Mouse (Mus musculus): ENCODE results near the gene D7Ertd443e. TPM values are rescaled to one million over a fixed set of nuclear protein-coding genes. Genes with fewer than 3 reads are reported as not detected.

D7Ertd443e gene
- polyA plus RNA-seq (2015; fragmentation: Nextera tagmentation; extraction: Ambion mirVana): 0.79 and 0.95 TPM in 2 replicates

DNA sequence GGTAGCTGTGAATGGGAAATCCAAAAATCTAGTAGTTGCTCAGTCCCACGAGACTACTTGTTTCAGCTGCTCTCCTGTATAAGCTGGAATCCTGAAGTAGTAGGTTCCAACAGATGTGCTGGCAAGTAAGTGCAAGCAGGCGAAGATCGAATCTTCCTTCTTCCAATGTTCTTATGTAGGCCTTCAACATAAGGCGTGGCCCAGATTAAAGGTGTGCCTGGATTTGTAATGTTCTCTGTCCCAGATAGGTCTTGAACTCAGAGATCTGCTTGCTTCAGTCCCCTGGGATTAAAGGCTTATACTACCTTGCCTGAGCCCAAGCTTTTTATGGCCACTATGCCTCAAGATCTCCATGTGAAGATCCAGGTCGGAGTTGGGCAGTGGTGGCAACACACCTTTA is at the start of gene D7Ertd443e:
D7Ertd443e (minus strand) TSS at position 101 of the 400 bp plus-strand sequence.
- Histone ChIP-seq H3K4me2 (no peak within 1 kb of the TSS), H3K9ac (no peak within 1 kb of the TSS), H3K36me3 (no peaks in the 10 kb centered on the region), H3K27me3 (no peaks in the 10 kb centered on the region), H3K4me1 (peaks cover 10% of the 10 kb centered on the region; the same call in 1 of the 2 replicates), H3K9me3 (no peaks in the 10 kb centered on the region), H3K4me3 (no peak within 1 kb of the TSS), H3K27ac (no peak within 1 kb of the TSS)
- no peak for ATAC-seq (ENCODE audit: insufficient number of reproducible peaks, low FRiP score, low TSS enrichment, low read depth)
- WGBS: 89% methylated on average over 5 of the region's 5 CpGs

DNA sequence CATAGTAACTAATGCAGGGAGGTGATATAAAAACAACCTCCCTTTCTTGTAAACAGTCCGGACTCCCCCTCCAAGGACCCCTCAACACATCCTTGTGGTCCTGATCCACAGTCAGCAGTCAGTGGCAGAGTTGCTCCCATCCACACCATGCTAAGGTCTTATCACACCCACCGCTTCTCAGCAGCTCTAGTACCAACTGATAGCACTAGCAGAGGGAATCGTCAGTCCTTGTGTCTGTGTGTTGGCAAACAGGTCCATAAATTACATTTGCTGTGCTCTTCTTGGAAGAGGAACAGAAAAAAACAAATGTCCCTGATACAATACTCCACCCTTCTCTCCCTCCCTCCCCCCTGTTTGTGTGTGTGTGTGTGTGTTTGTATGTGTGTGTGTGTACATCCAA is 46.2 kb upstream of the D7Ertd443e start:
- no peak overlapping the region for H3K4me3 ChIP-seq
- ATAC-seq (ENCODE audit: insufficient number of reproducible peaks, low FRiP score, low TSS enrichment, low read depth): no peak
- H3K9ac ChIP-seq: no peak overlapping the region
- no peak overlapping the region for H3K4me2 ChIP-seq
- 87% methylated on average over 3 of the region's 3 CpGs for WGBS
- no peaks in the 10 kb centered on the region for H3K36me3 ChIP-seq
- H3K4me1 ChIP-seq: no peaks in the 10 kb centered on the region
- no peaks in the 10 kb centered on the region for H3K9me3 ChIP-seq
- no peak overlapping the region for H3K27ac ChIP-seq
- no peaks in the 10 kb centered on the region for H3K27me3 ChIP-seq

DNA sequence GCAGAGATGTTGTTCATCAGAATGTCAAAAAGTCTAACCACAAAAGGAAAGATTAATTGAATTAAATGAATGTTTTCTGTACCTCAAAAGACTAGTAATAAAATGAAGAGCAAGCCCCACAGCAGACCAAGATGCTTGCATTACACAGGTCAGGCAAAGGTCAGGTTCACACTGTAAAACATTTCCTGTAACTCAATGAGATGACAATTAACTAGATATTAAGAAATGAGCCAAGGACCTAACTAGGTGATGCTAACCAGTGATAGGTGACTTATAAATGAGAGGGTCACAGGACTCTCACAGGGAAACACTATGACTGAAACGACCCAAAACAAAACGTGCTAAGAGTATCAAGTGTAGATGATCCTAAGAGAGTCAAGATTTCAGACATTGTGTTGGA is 43.2 kb upstream of the D7Ertd443e start:
- Histone ChIP-seq H3K9ac (no peak overlapping the region), H3K4me3 (no peak overlapping the region), H3K36me3 (no peaks in the 10 kb centered on the region), H3K4me1 (no peaks in the 10 kb centered on the region), H3K27me3 (no peaks in the 10 kb centered on the region), H3K27ac (no peak overlapping the region), H3K4me2 (no peak overlapping the region), H3K9me3 (no peaks in the 10 kb centered on the region)
- no peak for ATAC-seq (ENCODE audit: insufficient number of reproducible peaks, low FRiP score, low TSS enrichment, low read depth)
- WGBS: 81% methylated on average over 2 of the region's 2 CpGs

DNA sequence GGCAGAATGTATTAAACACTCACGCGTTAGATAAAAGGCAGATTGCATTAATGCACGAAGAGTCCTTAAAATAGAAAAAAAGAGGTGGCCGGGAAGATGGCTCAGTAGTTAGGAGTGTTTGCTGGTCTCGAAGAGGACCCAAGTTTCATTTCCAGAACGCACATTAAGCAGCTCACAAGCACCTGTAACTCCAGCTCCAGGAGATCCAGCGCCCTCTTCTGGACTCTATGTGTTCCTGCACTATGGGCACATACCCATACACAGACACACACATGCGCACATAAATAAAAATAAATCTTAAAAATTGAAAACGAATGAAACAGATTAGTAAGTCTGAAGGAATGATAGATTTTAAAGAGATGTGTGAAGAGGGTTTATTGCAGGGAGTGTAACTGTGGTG is 29.6 kb upstream of the D7Ertd443e start:
- Histone ChIP-seq H3K4me2 (no peak overlapping the region), H3K27ac (no peak overlapping the region), H3K27me3 (no peaks in the 10 kb centered on the region), H3K36me3 (no peaks in the 10 kb centered on the region), H3K9me3 (no peaks in the 10 kb centered on the region), H3K4me3 (no peak overlapping the region), H3K4me1 (peaks cover 9% of the 10 kb centered on the region; the same call in 1 of the 2 replicates), H3K9ac (no peak overlapping the region)
- 95% methylated on average over 9 of the region's 9 CpGs for WGBS
- no peak for ATAC-seq (ENCODE audit: insufficient number of reproducible peaks, low FRiP score, low TSS enrichment, low read depth)

DNA sequence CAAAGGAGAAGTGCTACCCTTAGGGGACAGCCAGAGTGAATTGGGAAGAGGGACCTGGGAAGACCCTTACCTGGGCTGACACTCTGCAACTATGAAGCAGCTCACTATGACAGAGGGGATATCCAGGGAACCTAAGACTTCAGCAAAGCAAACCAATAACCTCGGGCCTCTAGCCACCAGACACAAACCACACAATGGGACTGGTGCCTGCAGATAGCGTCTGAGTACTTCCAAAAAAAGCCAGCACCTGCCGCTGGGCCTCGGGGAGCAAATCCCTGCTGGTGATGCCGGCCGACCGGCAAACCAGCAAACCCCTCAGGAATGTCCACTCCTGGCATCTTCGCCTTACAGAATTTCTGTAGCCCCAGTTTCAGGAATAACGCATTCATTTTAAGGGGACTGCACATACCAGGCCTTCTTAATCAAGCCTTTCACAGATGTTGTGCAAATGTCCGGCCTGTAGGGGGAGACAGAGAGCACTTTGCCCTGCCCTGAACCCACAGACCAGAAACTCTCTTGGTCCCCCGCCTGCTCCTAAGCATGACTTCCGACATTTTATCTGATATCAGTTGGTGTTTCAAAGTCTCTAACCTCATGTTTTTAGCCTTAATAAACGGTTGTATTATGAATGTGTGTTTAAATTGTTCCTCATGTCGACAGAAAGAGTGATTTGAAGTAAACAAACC is 28.7 kb upstream of the D7Ertd443e start:
- Histone ChIP-seq H3K9me3 (no peaks in the 10 kb centered on the region), H3K4me3 (no peak overlapping the region), H3K27me3 (no peaks in the 10 kb centered on the region), H3K9ac (no peak overlapping the region), H3K4me2 (no peak overlapping the region), H3K36me3 (no peaks in the 10 kb centered on the region), H3K27ac (no peak overlapping the region), H3K4me1 (peaks cover 9% of the 10 kb centered on the region; the same call in 1 of the 2 replicates)
- 33% methylated on average over 14 of the region's 14 CpGs for WGBS
- no peak for ATAC-seq (ENCODE audit: insufficient number of reproducible peaks, low FRiP score, low TSS enrichment, low read depth)

DNA sequence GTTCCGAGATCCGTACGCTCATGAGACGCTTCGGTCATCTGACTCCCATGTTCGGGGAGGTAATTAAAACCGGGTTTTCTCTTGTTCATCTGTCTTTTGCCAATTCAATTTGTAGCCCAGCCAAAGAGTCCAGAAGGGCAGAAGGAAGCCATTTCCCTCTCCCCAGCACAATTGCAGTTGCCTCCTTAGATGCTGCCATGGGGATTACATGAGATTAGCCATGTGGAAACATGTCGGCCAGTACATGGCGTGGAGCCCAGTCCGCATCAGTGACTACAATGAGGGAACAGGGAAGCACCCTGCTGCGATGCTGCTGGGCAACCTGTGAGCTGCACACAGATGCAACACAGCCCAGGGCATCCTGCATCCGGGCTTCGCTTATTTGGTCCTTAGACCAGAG is 23.2 kb upstream of the D7Ertd443e start:
- Histone ChIP-seq H3K27ac (no peak overlapping the region), H3K4me2 (no peak overlapping the region), H3K4me3 (no peak overlapping the region), H3K9ac (no peak overlapping the region), H3K27me3 (no peaks in the 10 kb centered on the region), H3K4me1 (peaks cover 17% of the 10 kb centered on the region), H3K36me3 (no peaks in the 10 kb centered on the region), H3K9me3 (no peaks in the 10 kb centered on the region)
- WGBS: 68% methylated on average over 13 of the region's 13 CpGs
- no peak for ATAC-seq (ENCODE audit: insufficient number of reproducible peaks, low FRiP score, low TSS enrichment, low read depth)

DNA sequence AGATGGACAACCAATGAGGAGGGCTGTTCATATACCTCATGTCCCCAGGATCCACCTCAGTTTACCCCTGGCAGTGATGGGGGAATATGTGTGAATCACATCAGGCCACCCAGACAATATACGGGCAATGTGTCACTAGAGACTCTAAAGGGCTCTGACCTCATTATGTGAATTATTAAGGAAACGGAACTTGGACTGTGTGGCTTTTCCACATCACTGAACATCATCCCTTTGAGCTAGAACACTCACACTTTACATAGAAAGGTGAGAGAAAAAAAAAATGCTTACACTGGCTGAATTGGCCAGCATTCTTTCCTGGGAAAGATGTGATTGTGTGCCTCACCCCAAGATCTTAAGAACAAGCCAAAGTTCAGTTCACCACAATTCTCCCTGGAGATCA is 15.3 kb upstream of the D7Ertd443e start:
- Histone ChIP-seq H3K4me2 (no peak overlapping the region), H3K9me3 (no peaks in the 10 kb centered on the region), H3K9ac (no peak overlapping the region), H3K4me1 (peaks cover 3% of the 10 kb centered on the region), H3K27ac (no peak overlapping the region), H3K36me3 (no peaks in the 10 kb centered on the region), H3K27me3 (no peaks in the 10 kb centered on the region), H3K4me3 (no peak overlapping the region)
- WGBS: 75% methylated on average over 2 of the region's 2 CpGs
- no peak for ATAC-seq (ENCODE audit: insufficient number of reproducible peaks, low FRiP score, low TSS enrichment, low read depth)

DNA sequence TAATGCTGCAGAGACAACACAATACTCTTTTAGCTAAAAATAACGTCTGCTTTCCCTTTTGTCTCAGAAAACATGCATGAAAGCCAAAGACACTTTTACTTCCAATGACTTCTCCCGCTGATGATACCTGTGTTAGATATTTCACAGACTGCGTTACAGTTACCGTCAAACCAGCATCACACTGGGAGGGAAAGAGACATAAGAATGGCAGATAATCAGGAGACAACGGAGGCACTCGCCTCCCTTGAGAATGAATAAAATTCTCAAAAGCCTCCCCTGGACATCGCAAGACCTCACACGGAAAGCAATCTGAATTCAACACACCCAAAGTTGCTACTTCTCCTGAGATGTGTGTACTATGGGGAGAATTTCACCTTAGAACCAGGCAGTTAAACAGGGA is 11.3 kb upstream of the D7Ertd443e start:
- Histone ChIP-seq H3K9me3 (no peaks in the 10 kb centered on the region), H3K9ac (no peak overlapping the region), H3K4me3 (no peak overlapping the region), H3K4me2 (no peak overlapping the region), H3K27ac (no peak overlapping the region), H3K27me3 (no peaks in the 10 kb centered on the region), H3K36me3 (no peaks in the 10 kb centered on the region), H3K4me1 (no peaks in the 10 kb centered on the region; the same call in 1 of the 2 replicates)
- WGBS: 81% methylated on average over 8 of the region's 8 CpGs
- ATAC-seq (ENCODE audit: insufficient number of reproducible peaks, low FRiP score, low TSS enrichment, low read depth): no peak

DNA sequence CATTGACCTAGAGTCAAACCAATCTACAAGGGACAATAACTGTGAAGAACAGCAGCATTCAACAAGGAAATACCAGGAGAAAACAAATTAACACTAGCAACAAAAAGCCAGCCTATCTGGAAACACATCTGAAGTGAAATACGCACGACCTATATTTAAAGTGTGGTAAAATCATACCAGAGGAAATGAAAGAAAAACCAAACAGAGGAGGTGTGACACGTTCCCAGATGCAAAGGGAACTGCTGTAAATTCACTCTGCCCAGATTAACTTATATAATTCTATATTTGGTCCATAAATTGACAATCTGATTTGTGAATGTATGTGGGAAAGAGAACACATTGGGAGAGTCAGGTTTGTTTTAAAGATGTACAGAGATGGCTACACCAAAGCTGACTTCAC is 2.7 kb downstream of the D7Ertd443e start:
- ATAC-seq (ENCODE audit: insufficient number of reproducible peaks, low FRiP score, low TSS enrichment, low read depth): no peak
- no peaks in the 10 kb centered on the region for H3K36me3 ChIP-seq
- no peak overlapping the region for H3K4me2 ChIP-seq
- peaks cover 10% of the 10 kb centered on the region; the same call in 1 of the 2 replicates for H3K4me1 ChIP-seq
- H3K4me3 ChIP-seq: no peak overlapping the region
- no peaks in the 10 kb centered on the region for H3K27me3 ChIP-seq
- H3K9ac ChIP-seq: no peak overlapping the region
- WGBS: 45% methylated on average over 3 of the region's 3 CpGs
- H3K27ac ChIP-seq: no peak overlapping the region
- no peaks in the 10 kb centered on the region for H3K9me3 ChIP-seq

DNA sequence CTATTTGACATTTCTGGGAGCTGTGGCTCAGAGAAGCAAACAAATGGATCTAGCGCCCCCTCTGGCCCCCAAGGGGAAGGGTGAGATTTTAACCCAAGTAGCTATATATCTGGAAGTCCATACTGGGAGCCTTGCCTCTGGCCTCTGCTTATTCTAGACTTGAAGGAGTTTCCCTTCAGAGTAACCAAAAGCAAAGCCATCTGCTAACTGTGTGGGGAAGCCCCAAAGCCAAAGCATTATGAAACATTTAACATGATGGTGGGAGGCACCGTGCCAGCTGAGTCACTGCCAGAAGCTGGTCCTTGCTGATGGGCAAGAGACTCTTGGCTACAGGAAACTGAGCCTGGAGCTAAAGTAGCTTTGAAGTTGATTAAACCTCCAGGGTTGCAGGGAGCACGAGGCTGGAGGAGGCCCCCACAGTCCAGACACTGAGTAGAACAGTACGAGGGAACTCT is 4.0 kb downstream of the D7Ertd443e start:
- H3K9me3 ChIP-seq: no peaks in the 10 kb centered on the region
- H3K9ac ChIP-seq: no peak overlapping the region
- peaks cover 13% of the 10 kb centered on the region; the same call in 1 of the 2 replicates for H3K4me1 ChIP-seq
- WGBS: 27% methylated on average over 4 of the region's 4 CpGs
- no peaks in the 10 kb centered on the region for H3K36me3 ChIP-seq
- H3K27ac ChIP-seq: peak overlapping the region; percentile 17; the same call in 1 of the 2 replicates
- H3K4me3 ChIP-seq: no peak overlapping the region
- H3K27me3 ChIP-seq: no peaks in the 10 kb centered on the region
- ATAC-seq (ENCODE audit: insufficient number of reproducible peaks, low FRiP score, low TSS enrichment, low read depth): peak; percentile 56; the same call in 1 of the 2 replicates
- no peak overlapping the region for H3K4me2 ChIP-seq

DNA sequence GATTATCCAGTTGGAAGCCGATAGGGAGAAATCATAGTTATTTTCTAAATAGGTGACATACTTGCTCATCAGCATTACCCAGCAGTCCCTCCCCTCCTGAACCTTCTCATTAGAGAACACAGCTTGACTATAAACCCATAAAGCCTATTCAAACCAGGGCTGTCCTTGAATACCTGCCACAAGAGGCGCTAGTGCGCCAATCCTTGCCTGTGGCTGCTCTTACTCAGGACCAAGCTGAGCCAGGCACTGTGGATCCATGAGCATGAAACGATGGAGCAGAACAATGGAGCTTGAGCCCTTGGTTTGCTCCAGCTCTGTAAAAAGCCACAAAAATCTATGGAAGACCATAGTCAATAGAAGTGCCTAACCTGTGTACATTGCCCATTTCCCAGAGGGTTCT is 7.2 kb downstream of the D7Ertd443e start:
- Histone ChIP-seq H3K4me3 (no peak overlapping the region), H3K4me2 (no peak overlapping the region), H3K27me3 (no peaks in the 10 kb centered on the region), H3K36me3 (no peaks in the 10 kb centered on the region), H3K4me1 (peaks cover 13% of the 10 kb centered on the region; the same call in 1 of the 2 replicates), H3K9me3 (no peaks in the 10 kb centered on the region), H3K9ac (no peak overlapping the region), H3K27ac (no peak overlapping the region)
- 59% methylated on average over 4 of the region's 4 CpGs for WGBS
- no peak for ATAC-seq (ENCODE audit: insufficient number of reproducible peaks, low FRiP score, low TSS enrichment, low read depth)

DNA sequence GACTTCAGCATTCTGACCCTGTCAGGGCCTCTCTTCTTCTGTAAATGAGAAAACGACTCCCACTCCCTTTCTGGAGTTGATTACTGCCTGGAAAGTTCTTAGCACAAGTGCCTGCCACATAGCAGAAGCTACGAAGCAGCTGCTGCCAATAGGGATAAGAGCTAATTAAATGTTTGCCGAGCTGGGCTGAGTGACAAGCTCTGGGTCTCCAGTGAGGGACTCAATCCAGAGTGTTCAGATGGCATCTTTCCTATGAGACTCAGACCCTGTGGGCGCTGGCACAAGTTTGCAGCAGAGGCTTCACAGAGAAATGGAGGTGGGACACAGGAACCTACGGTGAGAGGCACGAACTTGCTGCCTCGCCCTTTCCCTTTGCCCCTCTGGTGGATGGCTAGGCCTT is 8.7 kb downstream of the D7Ertd443e start:
- Histone ChIP-seq H3K4me2 (no peak overlapping the region), H3K4me3 (no peak overlapping the region), H3K9me3 (no peaks in the 10 kb centered on the region), H3K36me3 (no peaks in the 10 kb centered on the region), H3K27ac (no peak overlapping the region; the same call in 1 of the 2 replicates), H3K4me1 (peaks cover 13% of the 10 kb centered on the region; the same call in 1 of the 2 replicates), H3K9ac (no peak overlapping the region), H3K27me3 (no peaks in the 10 kb centered on the region)
- WGBS: 47% methylated on average over 7 of the region's 7 CpGs
- ATAC-seq (ENCODE audit: insufficient number of reproducible peaks, low FRiP score, low TSS enrichment, low read depth): no peak
